Mouse (Mus musculus) kidney, postnatal 36 days (tissue): Measurements from ENCODE around the gene Qrich1.

ENCODE experiments used
- DNase-seq, 2 experiments: peaks; one replicate each; pipeline ENCODE4 v3.0.0; 2021 to 2022; ENCODE audit warnings: mixed read lengths in 2 of 2

Qrich1 gene

DNA sequence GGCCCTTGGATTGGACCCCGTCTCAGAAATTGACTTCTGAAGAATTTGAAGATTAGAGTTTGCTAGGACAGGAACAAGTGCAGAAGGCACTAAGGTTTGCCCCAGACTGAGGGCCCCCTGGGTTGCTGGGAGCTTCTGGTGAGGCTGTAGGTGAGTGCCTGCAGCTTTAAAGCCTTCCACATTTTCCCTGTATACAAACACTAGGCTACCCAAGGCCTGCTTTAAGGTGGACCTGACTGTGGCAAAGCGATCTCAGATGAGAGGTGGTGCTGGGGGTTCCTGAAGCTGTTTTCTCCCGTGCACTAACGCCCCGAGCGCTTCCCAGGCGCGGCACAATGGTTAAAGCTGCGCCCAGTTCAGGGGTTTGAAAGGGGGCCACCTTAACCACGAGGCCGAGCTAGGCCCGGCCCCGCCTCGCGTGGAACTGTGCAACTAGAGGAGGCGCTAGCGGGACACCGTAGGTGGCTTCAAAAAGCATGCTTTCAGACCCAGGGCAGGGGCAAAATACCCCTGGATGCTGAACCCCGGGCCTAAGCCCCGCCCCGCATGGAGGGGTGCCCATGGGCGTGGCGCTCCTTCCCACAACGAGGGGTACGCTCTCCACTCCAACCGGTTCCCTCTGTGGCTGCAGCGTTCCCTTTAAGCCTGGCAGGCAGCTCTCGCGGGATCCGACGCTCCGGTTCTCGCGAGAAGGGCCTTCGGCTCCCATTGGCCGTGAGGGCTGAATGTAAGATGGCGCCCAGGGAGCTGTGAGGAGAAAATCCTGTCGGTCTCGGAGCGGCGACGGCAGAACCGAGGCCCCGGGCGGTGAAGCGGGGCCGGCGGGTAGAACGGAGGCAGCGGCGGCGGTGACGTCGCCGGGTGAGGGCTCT is at the start of gene Qrich1:
TSS of gene Qrich1 (plus strand) at position 427 of the 872 bp plus-strand sequence.
- peak; percentile 96 for DNase-seq

DNA sequence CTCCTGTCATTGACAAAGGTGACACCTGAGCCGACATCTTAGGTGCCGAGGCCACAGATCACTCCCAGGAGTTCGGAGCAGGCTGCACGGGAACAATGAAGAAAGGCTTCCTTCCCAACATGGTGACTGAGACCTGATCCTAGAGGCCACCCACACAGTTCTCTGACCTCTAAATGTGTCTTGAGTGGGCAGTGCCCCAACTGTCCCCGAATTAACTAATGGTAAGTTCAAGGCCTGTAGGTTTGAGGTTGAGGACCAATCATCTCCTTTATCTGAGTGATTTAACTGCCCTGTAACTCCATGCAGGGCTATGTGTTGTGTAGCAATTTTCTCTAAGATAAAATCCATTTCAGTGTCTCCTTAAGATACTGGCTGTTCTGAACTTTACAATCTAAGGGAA is 47.2 kb upstream of the Qrich1 start:
- DNase-seq = no peak

DNA sequence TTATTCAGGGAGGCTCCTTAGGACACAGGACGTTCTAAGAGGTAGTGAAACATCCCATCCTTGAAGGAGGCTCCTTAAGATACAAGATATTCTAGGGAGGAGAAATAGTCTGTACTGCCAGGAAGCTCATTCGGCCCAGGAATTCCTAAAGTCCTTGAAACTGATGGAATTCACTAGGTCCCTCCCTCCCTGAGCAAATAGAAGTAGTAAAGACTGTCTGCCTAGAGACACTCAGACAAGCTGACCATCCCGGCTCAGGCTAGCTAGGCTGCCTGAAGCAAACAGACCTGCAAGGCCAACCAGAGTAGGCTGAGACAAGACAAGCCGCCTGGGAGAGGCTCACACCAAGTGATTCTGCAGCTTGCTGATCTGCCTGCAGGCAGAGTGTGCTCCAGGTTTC is 46.8 kb upstream of the Qrich1 start:
- no peak for DNase-seq

DNA sequence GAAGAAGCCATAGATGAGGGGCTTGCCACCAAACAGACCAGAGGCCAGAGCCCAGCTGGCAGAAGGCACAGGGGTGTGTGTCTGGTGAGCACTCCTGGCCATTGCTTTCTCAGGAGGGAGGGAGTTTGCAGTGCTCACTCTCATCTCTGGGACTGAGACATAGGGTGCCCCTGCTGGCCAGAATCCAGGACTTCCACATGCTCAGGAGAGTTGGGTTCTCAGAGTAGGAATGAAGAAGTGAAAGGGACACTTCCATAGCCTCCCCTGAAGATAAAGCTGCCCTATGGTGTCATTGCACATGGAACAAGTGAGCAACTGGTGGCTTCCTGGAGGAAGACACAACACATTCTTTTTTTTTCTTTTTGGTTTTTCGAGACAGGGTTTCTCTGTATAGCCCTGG is 42.1 kb upstream of the Qrich1 start:
- DNase-seq = no peak

DNA sequence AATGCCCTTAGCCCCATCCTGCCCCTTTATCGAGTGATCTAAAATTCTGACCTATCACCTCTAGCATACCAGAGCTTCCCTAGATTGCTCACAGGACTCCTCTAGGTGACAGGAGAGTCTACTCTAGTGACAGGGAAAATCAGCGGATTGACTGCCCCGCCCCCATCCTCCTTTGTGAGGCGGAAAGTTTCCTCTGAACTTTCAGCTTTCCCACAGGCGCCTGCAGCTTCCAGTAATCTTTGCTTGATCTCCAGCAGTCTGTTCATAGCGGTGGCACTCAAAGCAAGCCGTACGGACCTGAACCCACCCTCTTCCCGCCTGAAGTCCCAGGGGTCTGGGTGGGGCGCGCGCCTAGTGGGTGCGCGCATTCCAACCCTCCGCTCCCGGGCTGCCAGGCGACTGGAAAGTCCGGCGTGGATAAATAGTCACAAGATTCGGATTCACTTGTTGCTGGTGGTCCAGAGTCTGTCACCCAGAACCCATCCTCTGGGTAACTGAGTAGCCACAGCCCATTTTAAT is 37.9 kb upstream of the Qrich1 start:
- peak; percentile 86 to 90 for DNase-seq

DNA sequence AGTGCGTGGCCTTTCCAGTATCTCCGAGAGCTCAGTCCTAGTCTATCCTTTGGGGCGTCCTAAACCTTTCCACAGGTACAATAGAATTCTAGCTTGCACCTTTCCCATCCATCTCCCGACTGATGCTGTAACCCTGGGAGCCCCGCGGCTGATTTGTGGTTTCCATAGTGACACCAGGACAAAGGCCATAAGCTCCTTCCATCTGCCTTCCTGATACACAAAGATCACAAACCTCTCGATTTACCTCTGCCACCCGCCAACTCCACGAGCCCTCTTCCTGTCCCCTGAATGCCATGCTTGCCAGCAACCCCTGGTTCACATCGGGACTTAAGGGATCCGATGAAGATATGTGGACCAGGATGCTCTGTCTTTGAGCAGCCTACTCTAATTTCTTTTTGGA is 37.4 kb upstream of the Qrich1 start:
- peak in 1 of 2 experiments; percentile 36 for DNase-seq

DNA sequence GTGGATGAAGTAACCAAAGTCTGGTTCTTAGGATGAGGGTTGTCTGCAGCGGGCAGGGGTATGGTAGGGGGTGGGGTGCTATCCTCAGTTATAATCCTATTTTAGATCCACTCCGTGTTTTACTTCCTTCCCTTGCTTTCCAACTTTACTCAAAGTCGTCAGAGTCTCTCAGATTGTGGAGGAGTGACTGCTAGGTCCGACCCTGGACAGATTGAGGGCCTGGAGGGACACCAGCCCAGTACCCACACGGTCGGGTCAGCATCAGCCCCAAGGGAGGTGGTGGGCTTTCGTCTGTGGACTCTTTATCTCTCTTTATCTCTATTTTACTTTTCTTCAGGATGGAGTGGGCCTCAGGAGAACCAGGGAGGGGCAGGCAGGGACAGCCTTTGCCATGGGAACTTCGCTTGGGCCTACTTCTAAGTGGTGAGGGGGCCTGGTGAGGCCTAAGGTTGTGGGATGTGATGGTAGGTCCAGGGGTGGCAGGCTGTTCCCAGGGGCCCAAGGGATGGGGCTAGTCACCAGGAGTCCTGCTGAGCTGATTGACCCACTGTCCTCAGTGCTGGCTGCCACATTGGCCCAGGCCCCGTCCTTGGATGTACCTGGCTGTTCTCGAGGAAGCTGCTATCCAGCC is 36.8 kb upstream of the Qrich1 start, which contains the start of gene Lamb2:
TSS of gene Lamb2 (plus strand) at position 16 of the 631 bp plus-strand sequence.
- DNase-seq = peak; percentile 45 to 73

DNA sequence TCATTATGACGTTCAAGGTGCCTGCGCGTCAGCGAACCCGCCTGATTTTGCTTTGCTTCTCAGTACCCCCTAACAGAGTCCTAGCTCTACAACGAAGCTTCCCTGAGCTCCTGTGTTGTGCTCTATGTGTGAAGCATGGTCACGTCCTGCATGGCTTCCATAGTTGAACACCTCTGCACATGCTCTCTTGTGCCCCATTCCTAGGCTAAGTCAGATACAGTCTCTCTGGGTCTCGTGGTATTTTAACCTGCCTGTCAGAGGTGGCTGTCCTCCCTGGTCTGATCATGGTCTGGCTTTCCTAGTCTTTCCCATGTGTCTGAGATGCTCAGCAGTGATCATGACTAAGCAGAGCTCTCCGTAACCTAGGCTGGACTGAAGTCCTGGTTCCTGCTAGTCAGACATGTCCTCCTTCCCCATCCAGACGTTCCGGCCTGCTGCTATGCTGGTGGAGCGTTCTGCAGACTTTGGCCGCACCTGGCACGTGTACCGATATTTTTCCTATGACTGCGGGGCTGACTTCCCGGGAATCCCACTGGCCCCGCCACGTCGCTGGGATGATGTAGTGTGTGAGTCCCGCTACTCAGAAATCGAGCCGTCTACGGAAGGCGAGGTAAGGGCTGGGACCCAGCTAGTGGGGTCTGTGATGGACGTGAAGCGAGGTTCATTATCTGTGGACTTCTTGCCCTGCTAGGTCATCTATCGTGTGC is 35.6 kb upstream of the Qrich1 start:
- no peak for DNase-seq

DNA sequence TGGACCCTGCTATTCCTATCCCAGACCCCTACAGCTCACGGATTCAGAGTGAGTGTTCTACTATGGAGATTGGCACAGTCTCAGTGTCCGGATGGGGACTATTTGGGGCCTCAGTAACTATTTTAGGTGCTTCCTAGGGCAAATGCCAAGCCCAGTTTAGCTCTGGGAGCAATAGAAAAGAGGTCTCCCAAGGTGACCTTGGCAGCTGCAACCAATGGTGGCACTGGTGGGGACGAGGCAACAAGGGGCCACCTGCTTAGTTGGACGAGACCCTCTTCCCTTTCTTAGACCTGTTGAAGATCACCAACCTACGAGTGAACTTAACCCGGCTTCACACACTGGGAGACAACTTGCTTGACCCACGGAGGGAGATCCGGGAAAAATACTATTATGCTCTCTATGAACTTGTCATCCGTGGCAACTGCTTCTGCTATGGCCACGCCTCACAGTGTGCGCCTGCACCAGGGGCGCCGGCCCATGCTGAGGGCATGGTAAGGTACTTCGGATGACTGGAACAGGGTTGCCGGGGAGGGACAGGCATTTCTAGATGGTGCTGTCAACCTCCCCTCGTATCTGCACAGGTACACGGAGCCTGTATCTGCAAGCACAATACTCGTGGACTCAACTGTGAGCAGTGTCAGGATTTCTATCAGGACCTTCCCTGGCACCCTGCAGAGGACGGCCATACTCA is 34.9 kb upstream of the Qrich1 start:
- no peak for DNase-seq

DNA sequence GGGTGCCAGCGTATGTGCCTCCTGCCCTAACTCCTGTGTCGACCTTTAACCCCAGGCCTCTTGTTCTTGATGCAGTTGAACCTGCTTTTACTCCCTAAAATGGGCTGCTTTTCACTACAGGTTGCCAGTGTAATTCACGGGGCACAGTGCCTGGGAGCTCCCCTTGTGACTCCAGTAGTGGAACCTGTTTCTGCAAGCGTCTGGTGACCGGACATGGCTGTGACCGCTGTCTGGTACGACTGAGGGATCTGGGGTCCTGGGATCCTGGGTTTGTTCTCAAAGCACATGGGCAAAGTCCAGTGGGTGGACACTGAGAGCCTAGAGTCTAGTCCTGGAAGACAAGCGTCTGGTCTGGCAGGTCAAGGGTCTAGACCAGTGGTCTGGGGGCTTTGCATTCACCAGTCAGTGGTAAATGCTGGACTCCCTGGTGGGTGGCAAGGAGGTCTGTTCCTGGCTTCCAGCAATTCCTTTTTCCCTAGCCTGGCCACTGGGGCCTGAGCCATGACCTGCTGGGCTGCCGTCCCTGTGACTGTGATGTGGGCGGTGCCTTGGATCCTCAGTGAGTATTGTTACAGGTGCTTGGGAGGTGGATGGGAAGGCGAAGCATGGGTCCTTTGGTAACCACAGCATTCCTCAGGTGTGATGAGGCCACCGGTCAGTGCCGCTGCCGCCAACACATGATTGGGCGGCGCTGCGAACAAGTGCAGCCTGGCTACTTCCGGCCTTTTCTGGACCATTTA is 33.4 kb upstream of the Qrich1 start:
- DNase-seq = no peak

DNA sequence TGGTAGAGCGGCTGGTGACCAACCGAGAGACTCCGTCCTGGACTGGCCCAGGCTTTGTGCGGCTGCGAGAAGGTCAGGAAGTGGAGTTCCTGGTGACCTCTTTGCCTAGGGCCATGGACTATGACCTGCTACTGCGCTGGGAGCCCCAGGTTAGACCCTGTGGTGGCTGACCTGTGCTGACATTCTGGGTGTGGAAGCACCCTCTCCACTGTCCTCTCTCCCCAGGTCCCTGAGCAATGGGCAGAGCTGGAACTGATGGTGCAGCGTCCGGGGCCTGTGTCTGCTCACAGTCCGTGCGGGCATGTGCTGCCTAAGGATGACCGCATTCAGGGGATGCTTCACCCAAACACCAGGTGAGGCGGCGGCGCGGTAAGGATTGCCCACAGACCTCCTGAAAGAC is 32.6 kb upstream of the Qrich1 start:
- no peak for DNase-seq

DNA sequence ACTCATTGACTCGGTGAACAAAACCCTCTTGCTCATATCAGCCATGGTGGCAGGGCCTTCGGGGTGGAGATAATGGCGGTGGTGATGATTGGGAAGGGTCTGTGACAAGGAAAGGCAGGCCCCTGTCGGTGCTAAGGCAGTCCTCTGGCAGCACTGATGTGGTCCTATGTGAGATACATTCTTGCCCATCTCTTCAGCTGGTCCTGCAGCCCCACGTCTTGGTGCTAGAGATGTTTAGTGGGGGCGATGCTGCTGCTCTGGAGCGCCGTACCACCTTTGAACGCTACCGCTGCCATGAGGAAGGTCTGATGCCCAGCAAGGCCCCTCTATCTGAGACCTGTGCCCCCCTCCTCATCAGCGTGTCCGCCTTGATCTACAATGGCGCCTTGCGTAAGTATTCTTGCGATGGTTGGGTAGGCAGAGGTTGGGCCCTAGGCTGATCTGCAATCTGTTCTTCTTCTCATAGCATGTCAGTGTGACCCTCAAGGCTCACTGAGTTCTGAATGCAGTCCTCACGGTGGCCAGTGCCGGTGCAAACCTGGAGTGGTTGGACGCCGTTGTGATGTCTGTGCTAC is 31.2 kb upstream of the Qrich1 start:
- DNase-seq = no peak

DNA sequence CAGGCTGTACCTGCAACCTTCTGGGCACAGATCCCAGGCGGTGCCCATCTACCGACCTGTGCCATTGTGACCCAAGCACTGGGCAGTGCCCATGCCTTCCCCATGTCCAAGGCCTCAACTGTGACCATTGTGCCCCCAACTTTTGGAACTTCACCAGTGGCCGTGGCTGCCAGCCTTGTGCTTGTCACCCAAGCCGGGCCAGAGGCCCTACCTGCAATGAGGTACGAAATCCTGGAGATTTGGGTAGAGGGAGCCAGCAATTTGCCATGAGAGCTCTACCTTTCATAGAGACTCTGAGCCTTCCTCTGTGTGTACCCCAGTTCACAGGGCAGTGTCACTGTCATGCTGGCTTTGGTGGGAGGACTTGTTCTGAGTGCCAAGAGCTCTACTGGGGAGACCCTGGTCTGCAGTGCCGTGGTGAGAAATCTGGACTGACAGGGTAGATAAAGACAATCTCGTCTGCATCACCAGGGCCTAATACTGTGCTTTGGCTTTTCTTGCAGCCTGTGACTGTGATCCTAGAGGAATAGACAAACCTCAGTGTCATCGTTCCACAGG is 29.6 kb upstream of the Qrich1 start:
- DNase-seq = no peak

DNA sequence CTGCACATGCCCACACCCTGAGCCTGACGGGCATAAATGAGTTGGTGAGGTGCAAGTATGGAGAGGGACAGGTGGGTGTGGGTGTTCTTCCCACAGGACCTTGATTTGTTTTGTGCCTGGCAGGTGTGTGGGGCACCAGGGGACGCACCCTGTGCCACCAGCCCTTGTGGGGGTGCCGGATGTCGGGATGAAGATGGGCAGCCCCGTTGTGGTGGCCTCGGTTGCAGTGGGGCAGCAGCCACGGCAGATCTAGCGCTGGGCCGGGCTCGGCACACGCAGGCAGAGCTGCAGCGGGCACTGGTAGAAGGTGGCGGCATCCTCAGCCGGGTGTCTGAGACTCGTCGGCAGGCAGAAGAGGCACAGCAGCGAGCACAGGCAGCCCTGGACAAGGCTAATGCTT is 28.2 kb upstream of the Qrich1 start:
- no peak for DNase-seq

DNA sequence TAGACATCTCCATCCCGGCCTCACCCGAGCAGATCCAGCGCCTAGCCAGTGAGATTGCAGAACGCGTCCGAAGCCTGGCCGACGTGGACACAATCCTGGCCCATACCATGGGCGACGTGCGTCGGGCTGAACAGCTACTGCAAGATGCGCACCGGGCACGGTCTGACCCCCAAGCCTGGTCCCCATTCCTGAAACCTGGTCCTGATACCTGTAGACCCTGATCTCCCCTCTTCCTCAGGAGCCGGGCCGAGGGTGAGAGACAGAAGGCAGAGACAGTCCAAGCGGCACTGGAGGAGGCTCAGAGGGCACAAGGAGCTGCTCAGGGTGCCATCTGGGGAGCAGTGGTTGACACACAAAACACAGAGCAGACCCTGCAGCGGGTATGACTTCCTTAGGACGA is 27.4 kb upstream of the Qrich1 start:
- no peak for DNase-seq

DNA sequence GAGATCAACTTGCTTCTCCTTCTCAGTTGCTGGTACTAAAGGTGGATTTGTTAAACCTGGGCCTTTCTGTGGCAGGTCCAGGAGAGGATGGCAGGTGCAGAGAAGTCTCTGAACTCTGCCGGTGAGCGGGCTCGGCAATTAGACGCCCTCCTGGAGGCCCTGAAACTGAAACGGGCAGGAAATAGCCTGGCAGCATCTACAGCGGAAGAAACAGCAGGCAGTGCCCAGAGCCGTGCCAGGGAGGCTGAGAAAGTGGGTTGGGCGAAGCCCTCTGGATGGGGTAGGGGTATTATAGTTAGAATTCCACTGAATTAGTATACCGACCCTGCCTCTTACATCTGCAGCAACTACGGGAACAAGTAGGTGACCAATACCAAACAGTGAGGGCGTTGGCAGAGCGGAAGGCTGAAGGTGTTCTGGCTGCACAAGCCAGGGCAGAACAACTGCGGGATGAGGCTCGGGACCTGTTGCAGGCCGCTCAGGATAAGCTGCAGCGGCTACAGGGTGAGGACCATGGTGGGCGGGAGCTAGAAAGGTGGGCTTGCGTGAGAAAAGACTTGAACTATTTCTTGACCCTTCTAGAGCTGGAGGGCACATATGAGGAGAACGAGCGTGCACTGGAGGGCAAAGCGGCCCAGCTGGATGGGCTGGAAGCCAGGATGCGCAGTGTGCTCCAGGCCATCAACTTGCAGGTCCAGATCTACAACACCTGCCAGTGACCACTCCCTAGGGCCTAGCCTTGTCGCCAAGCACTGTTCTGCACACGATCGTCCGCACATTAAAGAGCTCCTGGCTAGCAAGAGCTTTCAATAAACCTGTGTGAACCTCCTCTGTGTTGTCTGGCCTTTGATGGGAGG is 26.7 kb upstream of the Qrich1 start:
- DNase-seq = no peak

DNA sequence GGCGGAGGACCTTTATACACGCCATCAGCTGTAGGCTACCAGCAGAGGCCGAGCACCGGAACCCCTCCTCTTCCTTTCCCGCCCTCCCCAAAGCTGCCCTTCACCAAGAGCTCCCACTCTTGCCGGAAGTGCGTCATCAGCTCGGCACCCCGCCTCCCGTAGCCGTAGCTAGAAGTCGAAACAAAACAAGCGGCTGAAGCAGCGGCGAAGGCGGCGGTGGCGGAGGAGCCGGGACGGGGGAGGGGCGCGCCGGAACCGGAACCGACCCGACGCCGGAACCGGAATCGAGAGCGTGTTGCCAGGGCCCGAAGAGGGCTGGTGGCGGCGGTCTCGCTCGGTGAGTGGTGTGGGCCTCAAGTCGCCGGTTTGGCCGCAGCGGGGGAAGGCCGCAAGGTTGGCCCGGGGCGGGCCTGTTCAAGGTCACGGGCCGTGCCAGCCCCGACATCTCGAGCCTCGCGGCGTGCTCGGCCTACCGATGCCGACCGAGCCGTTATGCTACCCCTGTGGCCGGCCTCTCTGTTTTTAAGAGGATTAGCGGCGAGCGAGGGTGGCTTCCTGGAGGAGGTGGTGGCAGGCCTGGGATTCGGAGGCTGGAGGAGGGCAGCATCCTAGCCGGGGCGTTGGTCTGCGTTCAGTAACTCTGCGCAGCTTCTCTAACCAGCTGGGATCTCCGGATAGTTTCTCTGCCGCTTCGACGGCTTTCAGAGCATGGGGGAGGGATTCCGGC is 25.9 kb upstream of the Qrich1 start, which contains the start of gene Usp19:
TSS of gene Usp19 (plus strand) at position 44 of the 727 bp plus-strand sequence.
- peak; percentile 98 to 99 for DNase-seq

DNA sequence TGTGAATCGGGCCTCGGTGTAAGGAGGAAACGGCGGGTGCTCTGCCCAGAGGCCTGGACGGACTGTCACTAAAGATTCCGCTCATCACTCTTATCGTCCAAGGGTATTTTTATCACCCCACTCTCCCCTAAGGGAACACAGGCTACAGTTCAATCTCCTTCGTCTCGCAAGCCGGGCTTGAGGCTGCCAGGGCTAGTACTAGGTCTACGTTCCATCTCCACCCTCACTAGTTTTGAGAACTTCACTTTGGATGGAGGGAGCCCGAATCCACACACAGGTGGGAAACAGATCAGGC is 25.4 kb upstream of the Qrich1 start:
- no peak for DNase-seq

DNA sequence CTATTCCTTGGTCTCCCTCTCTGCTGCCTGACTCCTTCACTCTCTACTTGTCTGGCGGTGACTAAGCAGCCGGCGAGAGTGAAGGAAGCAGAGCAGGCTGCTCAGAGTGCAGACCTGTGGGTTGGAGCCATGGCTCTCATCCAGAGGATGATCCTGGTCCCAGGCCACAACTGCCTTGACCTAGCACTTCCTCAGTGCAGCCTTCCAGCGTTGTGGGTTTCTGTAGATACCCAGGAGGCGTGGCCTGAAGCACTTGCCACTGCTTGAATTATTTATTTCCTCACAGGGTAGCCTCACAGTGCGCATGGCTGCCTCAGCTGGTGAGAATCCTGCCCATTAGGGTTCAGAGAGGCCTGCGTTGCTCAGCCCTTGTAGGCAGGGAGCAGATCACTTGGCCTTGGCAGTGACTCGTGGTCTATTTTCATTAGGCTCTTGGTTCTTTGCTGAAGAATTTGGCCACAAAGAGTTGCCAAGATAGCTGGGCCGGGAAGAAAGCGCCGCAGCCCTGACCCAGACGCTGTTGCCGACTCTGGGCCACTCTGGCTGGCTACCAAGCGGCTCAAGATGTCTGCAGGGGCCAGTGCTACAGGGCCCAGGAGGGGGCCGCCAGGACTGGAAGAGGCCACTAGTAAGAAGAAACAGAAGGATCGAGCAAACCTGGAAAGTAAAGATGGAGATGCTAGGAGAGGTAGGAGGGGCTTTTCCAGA is 24.4 kb upstream of the Qrich1 start:
- peak; percentile 32 to 53 for DNase-seq
